Mouse (Mus musculus) CH12.LX (cell line): ENCODE data around the gene Pde8b. TPM values are rescaled to one million over a fixed set of nuclear protein-coding genes. Genes with fewer than 3 reads are reported as not detected.
"Not testable (repeated sequence)": the region's sequence is repeated elsewhere in the genome, so short reads cannot be mapped to it uniquely, and the experiment has no call there.

ENCODE experiments used
- DNase-seq: peaks from one replicate; pipeline ENCODE4 v3.0.0-alpha.2; 2013; ENCODE audit errors: extremely low read depth
- H3K27ac ChIP-seq: 2 replicates; pipeline ENCODE4 v1.5.1; 2012; ENCODE audit warnings: low read depth, mild to moderate bottlenecking, control low read depth, moderate library complexity; ENCODE audit not compliant: insufficient read depth
- H3K27me3 ChIP-seq: replicated peaks from 2 replicates; pipeline ENCODE3; 2012; ENCODE audit warnings: inconsistent platforms
- H3K36me3 ChIP-seq, 2 experiments: replicated peaks in 1 of 2; 2 replicates each; pipeline versions ENCODE3 to v1.6.1; 2012; ENCODE audit warnings: inconsistent platforms in 1 of 2, low read length in 1 of 2, mild to moderate bottlenecking in 1 of 2, mixed read lengths in 1 of 2, moderate library complexity in 1 of 2; ENCODE audit not compliant: control insufficient read depth in 1 of 2, insufficient read depth in 1 of 2
- H3K4me1 ChIP-seq, 2 experiments: 2 replicates each; pipeline ENCODE4 v1.6.1; 2012; ENCODE audit warnings: inconsistent platforms in 1 of 2, moderate library complexity in 1 of 2; ENCODE audit not compliant: insufficient read depth in 2 of 2, control insufficient read depth in 1 of 2
- H3K4me2 ChIP-seq: 2 replicates; pipeline ENCODE4 v1.6.1; 2012; ENCODE audit warnings: low read depth, mild to moderate bottlenecking, control low read depth; ENCODE audit not compliant: poor library complexity, insufficient read depth, severe bottlenecking
- H3K4me3 ChIP-seq, 3 experiments: fragments of 150-350 bp in 1 of 3; sonication (generic) in 1 of 3; replicated peaks in 1 of 3; 2 replicates each; pipeline versions ENCODE3 to v1.5.1; 2011 to 2012; ENCODE audit warnings: low read depth in 2 of 3, low read length in 2 of 3, mild to moderate bottlenecking in 2 of 3, moderate library complexity in 2 of 3, control low read depth in 1 of 3, improper control_type of control experiment in 1 of 3, inconsistent platforms in 1 of 3, mixed read lengths in 1 of 3; ENCODE audit not compliant: poor library complexity in 1 of 3
- H3K79me2 ChIP-seq: replicated peaks from 2 replicates; pipeline ENCODE4 v1.6.1; 2012; ENCODE audit warnings: mild to moderate bottlenecking, moderate library complexity; ENCODE audit not compliant: control insufficient read depth, poor library complexity, insufficient read depth, severe bottlenecking; ENCODE audit errors: extremely low read depth
- H3K9ac ChIP-seq: 2 replicates; pipeline ENCODE4 v1.6.1; 2012; ENCODE audit warnings: low read depth, mild to moderate bottlenecking, control low read depth, moderate library complexity; ENCODE audit not compliant: insufficient read depth
- H3K9me3 ChIP-seq: replicated peaks from 2 replicates; pipeline ENCODE3; 2012; ENCODE audit warnings: low read length, inconsistent platforms, mixed read lengths
- BHLHE40 ChIP-seq: IDR thresholded peaks from 2 replicates; pipeline ENCODE4 v1.6.1; 2011; ENCODE audit warnings: mild to moderate bottlenecking, low read depth, low read length, improper control_type of control experiment
- E2F4 ChIP-seq: IDR thresholded peaks from 2 replicates; pipeline ENCODE4 v1.6.1; 2011; ENCODE audit warnings: low read depth, low read length, improper control_type of control experiment; ENCODE audit not compliant: insufficient replicate concordance
- ETS1 ChIP-seq: conservative IDR thresholded peaks from 2 replicates; pipeline ENCODE4 v1.6.1; 2012; ENCODE audit warnings: low read depth, mild to moderate bottlenecking, inconsistent platforms, low read length, improper control_type of control experiment, moderate library complexity
- GABPA ChIP-seq: IDR thresholded peaks from 2 replicates; pipeline ENCODE4 v1.6.1; 2012; ENCODE audit warnings: low read depth, low read length, improper control_type of control experiment, inconsistent platforms; ENCODE audit not compliant: insufficient replicate concordance
- HCFC1 ChIP-seq: IDR thresholded peaks from 2 replicates; pipeline ENCODE4 v1.6.1; 2012; ENCODE audit warnings: low read depth, mild to moderate bottlenecking, inconsistent platforms, low read length, improper control_type of control experiment
- JUND ChIP-seq: conservative IDR thresholded peaks from 2 replicates; pipeline ENCODE4 v1.6.1; 2011; ENCODE audit warnings: low read depth, low read length, improper control_type of control experiment
- KAT2A ChIP-seq: IDR thresholded peaks from 2 replicates; pipeline ENCODE4 v1.6.1; 2012; ENCODE audit warnings: low read length, improper control_type of control experiment, inconsistent platforms; ENCODE audit not compliant: insufficient replicate concordance
- MAFK ChIP-seq: IDR thresholded peaks from 2 replicates; pipeline ENCODE4 v1.6.1; 2011; ENCODE audit warnings: low read length, improper control_type of control experiment; ENCODE audit not compliant: insufficient replicate concordance
- MXI1 ChIP-seq: IDR thresholded peaks from 2 replicates; pipeline ENCODE4 v1.6.1; 2011; ENCODE audit warnings: mild to moderate bottlenecking, low read depth, low read length, improper control_type of control experiment
- MYC ChIP-seq: IDR thresholded peaks from 2 replicates; pipeline ENCODE4 v1.6.1; 2011; ENCODE audit warnings: low read depth, mild to moderate bottlenecking, improper control_type of control experiment, low read length
- PAX5 ChIP-seq: IDR thresholded peaks from 2 replicates; pipeline ENCODE4 v1.6.1; 2012; ENCODE audit warnings: low read length, inconsistent platforms, mixed read lengths
- POLR2A ChIP-seq: IDR thresholded peaks from 2 replicates; pipeline ENCODE4 v1.6.1; 2011; ENCODE audit warnings: low read depth, mild to moderate bottlenecking, improper control_type of control experiment, low read length
- SIN3A ChIP-seq: IDR thresholded peaks from 2 replicates; pipeline ENCODE4 v1.6.1; 2012; ENCODE audit warnings: low read length, improper control_type of control experiment, inconsistent platforms
- SMC3 ChIP-seq: IDR thresholded peaks from 2 replicates; pipeline ENCODE4 v1.6.1; 2011; ENCODE audit warnings: low read depth, low read length, improper control_type of control experiment
- TCF12 ChIP-seq: IDR thresholded peaks from 2 replicates; pipeline ENCODE4 v1.6.1; 2014; ENCODE audit warnings: low read depth, mild to moderate bottlenecking, inconsistent platforms, low read length, improper control_type of control experiment
- UBTF ChIP-seq: IDR thresholded peaks from 2 replicates; pipeline ENCODE4 v1.6.1; 2012; ENCODE audit warnings: low read depth, mild to moderate bottlenecking, inconsistent platforms, low read length, improper control_type of control experiment, moderate library complexity
- ZMIZ1 ChIP-seq: IDR thresholded peaks from 2 replicates; pipeline ENCODE4 v1.6.1; 2012; ENCODE audit warnings: low read depth, mild to moderate bottlenecking, inconsistent platforms, low read length, improper control_type of control experiment
- ZNF384 ChIP-seq: IDR thresholded peaks from 2 replicates; pipeline ENCODE4 v1.6.1; 2012; ENCODE audit warnings: low read depth, low read length, improper control_type of control experiment, inconsistent platforms
- dilution Hi-C: fragments of 300-500 bp; cut with MboI; formaldehyde crosslinking; loops from 2 replicates; pipeline ENCODE4 v1.14.3; 2020; ENCODE audit warnings: low sequenced_read_pairs; ENCODE audit not compliant: extremely low pct_unique_long_range_greater_than_20kb, extremely low pct_ligation_motif_present
- in situ Hi-C: fragments of 300-500 bp; cut with MboI; formaldehyde crosslinking; loops from 3 replicates; pipeline ENCODE4 v1.14.3; 2019; ENCODE audit warnings: low sequenced_read_pairs, low pct_ligation_motif_present, low pct_unique_long_range_greater_than_20kb, mixed read lengths
- polyA plus RNA-seq: library from polyadenylated mRNA; unstranded; fragments of >175 nt; gene quantifications from 2 replicates; pipeline ENCODE4 v1.2.1, GENCODE M21; 2012; ENCODE audit warnings: low read depth; ENCODE audit not compliant: insufficient read length
- total RNA-seq, 2 experiments: library from RNA; depleted of rRNA; stranded (reverse); fragments of 300-350 nt in 1 of 2; fragments of >200 nt in 1 of 2; gene quantifications; 2 replicates each; pipeline ENCODE4 v1.2.3; 2012 to 2014

The Pde8b gene
- total and polyA plus RNA-seq, 3 experiments = 0.25 to 2.0 (median 0.93) TPM

GRCm38 (mm10) chr13:95222569-95223426 lies 27.3 kb downstream of the Pde8b start:
- Histone ChIP-seq H3K4me1 (no peaks in the 10 kb centered on the region), H3K9ac (no peak overlapping the region)
- dilution Hi-C loops = no loop called here
- TF ChIP-seq POLR2A (no peak), GABPA (no peak), ETS1 (no peak), UBTF (no peak), E2F4 (no peak), HCFC1 (no peak), MAFK (no peak), ZNF384 (no peak), MYC (no peak), KAT2A (no peak), TCF12 (no peak), JUND (no peak), MXI1 (no peak), SMC3 (no peak), PAX5 (no peak), BHLHE40 (no peak), ZMIZ1 (no peak)
- TF ChIP-seq, all 38 proteins: peak for 0
- no peak overlapping the region for H3K4me3 ChIP-seq
- H3K27me3 ChIP-seq = no peaks in the 10 kb centered on the region
- H3K27ac ChIP-seq = no peak overlapping the region
- no peak for DNase-seq
- H3K36me3 ChIP-seq = no peaks in the 10 kb centered on the region
- H3K9me3 ChIP-seq = no peaks in the 10 kb centered on the region
- in situ Hi-C loops = no loop called here
- no peaks in the 10 kb centered on the region for H3K79me2 ChIP-seq
- H3K4me2 ChIP-seq = no peak overlapping the region

DNA sequence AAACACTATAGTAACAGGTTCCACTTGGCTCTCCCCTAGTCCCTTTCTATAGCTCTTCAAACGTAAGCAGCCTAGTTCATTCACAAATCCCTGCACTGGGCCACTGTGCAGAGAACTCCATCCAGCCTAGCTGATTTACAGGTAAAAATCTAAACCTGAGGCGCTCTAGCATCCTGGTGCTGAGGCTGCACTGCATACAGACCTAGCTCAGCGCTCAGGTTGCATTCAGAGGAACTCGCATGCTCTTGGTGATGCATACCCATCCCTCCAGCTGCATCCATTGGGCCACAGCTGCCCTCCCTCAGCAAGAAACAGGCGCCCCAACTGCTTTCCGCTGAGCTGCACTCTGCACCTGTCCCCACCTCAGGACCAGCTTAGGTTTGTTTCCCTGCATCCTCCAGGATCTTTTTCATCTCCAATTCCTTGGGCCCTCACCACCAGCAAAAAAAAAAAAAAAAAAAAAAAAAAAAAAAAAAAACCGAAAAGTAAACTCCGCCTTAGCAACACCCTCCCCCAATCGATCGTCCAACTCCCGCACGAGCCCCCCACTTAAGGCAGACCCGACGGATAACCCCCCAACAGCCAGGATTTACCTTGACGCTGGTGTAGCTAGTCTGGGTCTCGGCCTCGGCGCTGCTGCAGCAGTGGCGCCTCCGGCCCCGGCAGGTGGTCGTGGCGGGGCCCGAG lies 28.1 kb downstream of the Pde8b start:
- H3K36me3 ChIP-seq = no peaks in the 10 kb centered on the region
- no peak overlapping the region for H3K4me2 ChIP-seq
- no peak overlapping the region for H3K27ac ChIP-seq
- TF ChIP-seq JUND = no peak
- TF ChIP-seq UBTF = no peak
- TF ChIP-seq E2F4 = no peak
- TF ChIP-seq SIN3A = no peak
- H3K4me1 ChIP-seq = no peaks in the 10 kb centered on the region
- H3K27me3 ChIP-seq = no peaks in the 10 kb centered on the region
- no peak for DNase-seq
- H3K4me3 ChIP-seq = no peak overlapping the region
- in situ Hi-C loops (no loop called here), dilution Hi-C loops (no loop called here)
- no peaks in the 10 kb centered on the region for H3K9me3 ChIP-seq
- no peak overlapping the region for H3K9ac ChIP-seq
- no peaks in the 10 kb centered on the region for H3K79me2 ChIP-seq

GRCm38 (mm10) chr13:95215661-95216170 lies 34.4 kb downstream of the Pde8b start:
- H3K36me3 ChIP-seq, dilution Hi-C loops, H3K4me2 ChIP-seq, in situ Hi-C loops, H3K9ac ChIP-seq, H3K79me2 ChIP-seq, H3K27me3 ChIP-seq, H3K27ac ChIP-seq, DNase-seq, H3K4me1 ChIP-seq, H3K4me3 ChIP-seq, H3K9me3 ChIP-seq: not testable (repeated sequence)
